Mouse (Mus musculus): Measurements from ENCODE around the gene Tpra1. TPM values are rescaled to one million over a fixed set of nuclear protein-coding genes. Genes with fewer than 3 reads are reported as not detected.

Gene Tpra1
- total RNA-seq (2021) = 10 to 100 TPM; 24.4 to 27.4 TPM
- long read RNA-seq, experiment 1, transcript Tpra1-201 (12 exons, 1,820 nt) = major isoform, 7 of 15 reads
- long read RNA-seq, experiment 1, partial matches to known transcripts = 2 of 15 reads
- long read RNA-seq, experiment 1, other reads (novel, unspliced or antisense) = 5 of 15 reads
- long read RNA-seq, experiment 2, transcript Tpra1-201 (12 exons, 1,820 nt) = major isoform, 14 of 19 reads
- long read RNA-seq, experiment 2, partial matches to known transcripts = 2 of 19 reads
- long read RNA-seq, experiment 2, other reads (novel, unspliced or antisense) = 3 of 19 reads

GRCm38 (mm10) chr6:88901947-88902820 is at the start of gene Tpra1:
Gene Tpra1 (plus strand): TSS chr6:88902251.
- peak; percentile 85 to 91 for DNase-seq
- intact Hi-C loops (cut with DNase I) = no loop called here

- intact Hi-C loops (cut with DNase I) = loop anchor here (2.0 kb wide), 1 partner anchor 302 kb away; no protein-coding TSS in a partner anchor
- no peak for DNase-seq
Measured at GRCm38 (mm10) chr6:88854509-88854908, 47.5 kb upstream of the Tpra1 start.

- intact Hi-C loops (cut with DNase I) = loop anchor here (2.0 to 5.0 kb wide), 2 partner anchors 37 to 303 kb away; no protein-coding TSS in a partner anchor
- DNase-seq = peak in 1 of 2 experiments; percentile 44
Measured at GRCm38 (mm10) chr6:88855636-88856035, 46.4 kb upstream of the Tpra1 start.

GRCm38 (mm10) chr6:88857249-88857648 is 44.8 kb upstream of the Tpra1 start:
- intact Hi-C loops (cut with DNase I) = loop anchor here (5.0 kb wide), 1 partner anchor 35 kb away; no protein-coding TSS in a partner anchor
- DNase-seq = peak in 1 of 2 experiments; percentile 53

GRCm38 (mm10) chr6:88857830-88858229 is 44.2 kb upstream of the Tpra1 start:
- intact Hi-C loops (cut with DNase I) = loop anchor here (5.0 kb wide), 1 partner anchor 34 kb away; no protein-coding TSS in a partner anchor
- no peak for DNase-seq

- no peak for DNase-seq
- intact Hi-C loops (cut with DNase I) = loop anchor here (5.0 kb wide), 1 partner anchor 34 kb away; no protein-coding TSS in a partner anchor
Measured at GRCm38 (mm10) chr6:88858341-88858740, 43.7 kb upstream of the Tpra1 start.

- no peak for DNase-seq
Measured at GRCm38 (mm10) chr6:88860914-88861313, 41.1 kb upstream of the Tpra1 start.

GRCm38 (mm10) chr6:88865704-88866103 is 36.3 kb upstream of the Tpra1 start:
- DNase-seq = no peak
- intact Hi-C loops (cut with DNase I) = no loop called here

More at GRCm38 (mm10) chr6:88860914-88861313, 41.1 kb upstream of the Tpra1 start:
- intact Hi-C loops (cut with DNase I) = no loop called here

- intact Hi-C loops (cut with DNase I) = no loop called here
- DNase-seq = no peak
Measured at GRCm38 (mm10) chr6:88869459-88869858, 32.6 kb upstream of the Tpra1 start.

GRCm38 (mm10) chr6:88870594-88870993 is 31.5 kb upstream of the Tpra1 start:
- no peak for DNase-seq
- intact Hi-C loops (cut with DNase I) = no loop called here

GRCm38 (mm10) chr6:88871546-88871945 is 30.5 kb upstream of the Tpra1 start:
- intact Hi-C loops (cut with DNase I) = no loop called here

GRCm38 (mm10) chr6:88872811-88873210 is 29.2 kb upstream of the Tpra1 start:
- DNase-seq = no peak
- intact Hi-C loops (cut with DNase I) = no loop called here

More at GRCm38 (mm10) chr6:88871546-88871945, 30.5 kb upstream of the Tpra1 start:
- DNase-seq = no peak

- intact Hi-C loops (cut with DNase I) = no loop called here
- no peak for DNase-seq
Measured at GRCm38 (mm10) chr6:88873965-88874867, 27.8 kb upstream of the Tpra1 start.

GRCm38 (mm10) chr6:88874868-88875508 is 27.1 kb upstream of the Tpra1 start, which contains the start of gene Podxl2:
Gene Podxl2 (minus strand): TSS chr6:88875044.
- DNase-seq = peak; percentile 64 to 70
- intact Hi-C loops (cut with DNase I) = no loop called here

GRCm38 (mm10) chr6:88879471-88879870 is 22.6 kb upstream of the Tpra1 start:
- no peak for DNase-seq
- intact Hi-C loops (cut with DNase I) = no loop called here

- no peak for DNase-seq
- intact Hi-C loops (cut with DNase I) = no loop called here
Measured at GRCm38 (mm10) chr6:88881334-88881733, 20.7 kb upstream of the Tpra1 start.

- no peak for DNase-seq
- intact Hi-C loops (cut with DNase I) = no loop called here
Measured at GRCm38 (mm10) chr6:88884195-88884594, 17.9 kb upstream of the Tpra1 start.

GRCm38 (mm10) chr6:88884690-88885089 is 17.4 kb upstream of the Tpra1 start:
- no peak for DNase-seq
- intact Hi-C loops (cut with DNase I) = no loop called here

- DNase-seq = no peak
- intact Hi-C loops (cut with DNase I) = no loop called here
Measured at GRCm38 (mm10) chr6:88885644-88886416, 16.2 kb upstream of the Tpra1 start.

Measured in gastrocnemius, postnatal 36 days (tissue).